ENCODE assay signal across 18 mouse cellular contexts in the genomic region with DNA sequence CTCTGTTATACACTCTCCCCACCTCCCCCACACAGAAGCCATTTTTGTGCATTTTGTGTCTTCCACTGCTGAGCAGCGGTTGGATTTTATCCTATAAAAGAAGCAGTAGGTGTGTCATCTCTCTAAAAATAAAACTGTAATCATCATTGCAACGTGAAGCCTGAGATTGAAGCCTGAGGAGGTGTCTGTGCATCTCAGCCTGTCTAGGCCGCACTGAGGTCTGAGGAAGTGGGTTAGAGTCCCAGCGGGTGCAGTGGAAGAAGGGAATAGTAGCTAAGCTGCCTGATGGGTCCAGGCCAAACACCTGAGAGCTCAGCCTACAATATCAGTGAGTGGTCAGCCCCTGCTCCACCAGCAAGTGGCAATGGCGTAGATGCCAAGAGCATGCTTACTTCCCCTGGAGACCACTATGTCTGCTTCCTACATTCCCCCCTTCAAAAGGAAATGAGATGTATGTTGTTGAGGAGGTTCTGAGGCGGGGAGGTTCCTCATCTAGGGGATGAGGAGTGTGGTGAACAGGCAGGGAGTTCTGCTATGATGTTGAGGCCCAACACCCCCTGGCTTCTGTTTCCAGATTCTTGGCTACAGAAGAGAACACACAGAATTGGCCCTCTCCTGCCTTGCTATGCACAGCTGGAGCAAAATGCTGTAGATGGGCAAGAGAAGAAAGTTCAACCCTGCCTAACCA. TPM values are rescaled to one million over a fixed set of nuclear protein-coding genes. Genes with fewer than 3 reads are reported as not detected.
DNase-seq lines count a peak whose midpoint lies in the region; ATAC-seq and TF ChIP-seq lines count a peak whose summit lies in the region.
"Had no signal": no experiment of that assay in that cellular context is flagged by ENCODE, and none has a peak within 500 bp of the region (broad histone marks: within the 10 kb centered on the region; RNA-seq: fewer than 3 reads in every experiment).

No protein-coding gene starts in this region.

- H3K9me3 ChIP-seq in hindbrain, postnatal 0 days (ENCODE audit: low read length) = no peaks in the 10 kb centered on the region
- no peaks in the 10 kb centered on the region for H3K9me3 ChIP-seq in embryonic facial prominence, embryonic 10.5 days
- H3K9me3 ChIP-seq: embryonic facial prominence, embryonic 15.5 days; forebrain, embryonic 12.5 days; limb, embryonic 13.5 days; liver, embryonic 15.5 days; midbrain, embryonic 13.5 days had no signal

- no peak overlapping the region for H3K9ac ChIP-seq in hindbrain, postnatal 0 days (replicated peaks; ENCODE audit: low read length)
- H3K9ac ChIP-seq: embryonic facial prominence, embryonic 15.5 days; forebrain, embryonic 12.5 days; limb, embryonic 13.5 days; liver, embryonic 15.5 days; midbrain, embryonic 13.5 days had no signal

- no peak for TF ChIP-seq CTCF in gastrocnemius, adult 2 months (IDR thresholded peaks at IDR 0.05)
- no peak for TF ChIP-seq CTCF in thymus, adult 2 months (IDR thresholded peaks at IDR 0.05; ENCODE audit: borderline replicate concordance, control insufficient read depth, extremely low read depth, insufficient read depth, low read length, poor library complexity)
- TF ChIP-seq CTCF in hindbrain, postnatal 0 days (IDR thresholded peaks at IDR 0.05; ENCODE audit: low read depth) = no peak

- no peak overlapping the region for H3K4me2 ChIP-seq in hindbrain, postnatal 0 days (ENCODE audit: low read depth, low read length)
- H3K4me2 ChIP-seq: embryonic facial prominence, embryonic 15.5 days; forebrain, embryonic 12.5 days; heart, embryonic 11.5 days; limb, embryonic 13.5 days; liver, embryonic 15.5 days; midbrain, embryonic 13.5 days had no signal

- TF ChIP-seq POLR2A in thymus, adult 2 months (IDR thresholded peaks at IDR 0.05; ENCODE audit: control insufficient read depth, extremely low read depth, insufficient read depth, low read length, poor library complexity) = no peak

- intact Hi-C loops in gastrocnemius, adult 2 months (cut with DNase I) = no loop called here
- intact Hi-C loops in left cerebral cortex, postnatal 36 days (cut with DNase I) = no loop called here

- WGBS in thymus, adult 2 months = 36% methylated on average over 6 of the region's 6 CpGs
- 81% methylated on average over 6 of the region's 6 CpGs for WGBS in hindbrain, postnatal 0 days
- 81% methylated on average over 6 of the region's 6 CpGs for WGBS in embryonic facial prominence, embryonic 10.5 days

- H3K4me1 ChIP-seq in thymus, adult 2 months (replicated peaks; ENCODE audit: control insufficient read depth, insufficient read depth, low read length) = peaks cover 61% of the 10 kb centered on the region
- H3K4me1 ChIP-seq in hindbrain, postnatal 0 days (ENCODE audit: insufficient read depth, low read length) = no peaks in the 10 kb centered on the region
- 0 out of 2 replicates have a peak, but pooled peaks cover 4% of the 10 kb centered on the region for H3K4me1 ChIP-seq in embryonic facial prominence, embryonic 10.5 days
- H3K4me1 ChIP-seq: embryonic facial prominence, embryonic 15.5 days; forebrain, embryonic 12.5 days; limb, embryonic 13.5 days; liver, embryonic 15.5 days; midbrain, embryonic 13.5 days had no signal

- no peaks in the 10 kb centered on the region for H3K27me3 ChIP-seq in thymus, adult 2 months (ENCODE audit: control insufficient read depth, insufficient read depth, low read length)
- H3K27me3 ChIP-seq in hindbrain, postnatal 0 days (ENCODE audit: insufficient read depth, low read length) = no peaks in the 10 kb centered on the region
- H3K27me3 ChIP-seq in embryonic facial prominence, embryonic 10.5 days (replicated peaks; ENCODE audit: low read depth, poor library complexity, severe bottlenecking) = no peaks in the 10 kb centered on the region
- H3K27me3 ChIP-seq: embryonic facial prominence, embryonic 15.5 days; forebrain, embryonic 12.5 days; limb, embryonic 13.5 days; liver, embryonic 15.5 days; midbrain, embryonic 13.5 days had no signal

- peak overlapping the region; percentile 79 for H3K27ac ChIP-seq in gastrocnemius, adult 2 months
- peak overlapping the region; percentile 91 for H3K27ac ChIP-seq in thymus, adult 2 months (ENCODE audit: control insufficient read depth, insufficient read depth, low read length)
- no peak overlapping the region for H3K27ac ChIP-seq in hindbrain, postnatal 0 days
- no peak overlapping the region for H3K27ac ChIP-seq in embryonic facial prominence, embryonic 10.5 days (replicated peaks)
- H3K27ac ChIP-seq: embryonic facial prominence, embryonic 15.5 days; forebrain, embryonic 12.5 days; limb, embryonic 13.5 days; liver, embryonic 15.5 days; midbrain, embryonic 13.5 days had no signal

- no peak for DNase-seq in gastrocnemius, adult 2 months
- DNase-seq in gastrocnemius, postnatal 4 days (ENCODE audit: low spot score in 2 of 2) = no peak
- peak; percentile 45 for DNase-seq in thymus, adult 2 months
- DNase-seq in thymus, postnatal 4 days = no peak
- DNase-seq in left cerebral cortex, postnatal 36 days (ENCODE audit: low spot score in 2 of 2) = peak; percentile 47 to 65
- DNase-seq in thymus, postnatal 36 days = peak; percentile 55 to 59
- no peak for DNase-seq in hindbrain, postnatal 0 days (ENCODE audit: low spot score)
- no peak for DNase-seq in embryonic facial prominence, embryonic 10.5 days (ENCODE audit: low spot score)
- DNase-seq: cerebellum, adult 11-12 months; heart, postnatal 36 days; lung, postnatal 10 days had no signal

- no peak overlapping the region for H3K4me3 ChIP-seq in gastrocnemius, adult 2 months
- peak overlapping the region; percentile 13; the same call in 1 of the 2 replicates for H3K4me3 ChIP-seq in thymus, adult 2 months (ENCODE audit: control insufficient read depth, insufficient read depth, low read length)
- H3K4me3 ChIP-seq in hindbrain, postnatal 0 days (ENCODE audit: low read length) = no peak overlapping the region
- no peak overlapping the region for H3K4me3 ChIP-seq in embryonic facial prominence, embryonic 10.5 days
- H3K4me3 ChIP-seq: embryonic facial prominence, embryonic 15.5 days; forebrain, embryonic 12.5 days; limb, embryonic 13.5 days; liver, embryonic 15.5 days; midbrain, embryonic 13.5 days had no signal

- ATAC-seq in hindbrain, postnatal 0 days = no peak
- ATAC-seq: inflammation-experienced regulatory T-cells, adult 6 months; midbrain, embryonic 13.5 days had no signal

- no peaks in the 10 kb centered on the region for H3K36me3 ChIP-seq in thymus, adult 2 months (ENCODE audit: control insufficient read depth, insufficient read depth, low read length)
- H3K36me3 ChIP-seq in hindbrain, postnatal 0 days (ENCODE audit: insufficient read depth, low read length) = no peaks in the 10 kb centered on the region
- H3K36me3 ChIP-seq in embryonic facial prominence, embryonic 10.5 days (replicated peaks) = no peaks in the 10 kb centered on the region
- H3K36me3 ChIP-seq: embryonic facial prominence, embryonic 15.5 days; forebrain, embryonic 12.5 days; limb, embryonic 13.5 days; liver, embryonic 15.5 days; midbrain, embryonic 13.5 days had no signal

RNA-seq across cellular contexts. Expression of gene Mxd4, which starts 7.6 kb away (rescaled TPM):
- 10 to 100 TPM; 25.8 to 35.6 TPM for total RNA-seq in gastrocnemius, adult 2 months (2021)
- total RNA-seq in gastrocnemius, postnatal 4 days (2021) = 10 to 100 TPM; 79.5 to 81.3 TPM
- polyA plus RNA-seq in thymus, adult 2 months (2012; rRNA removed) = 515 and 525 TPM in 2 replicates
- total RNA-seq in left cerebral cortex, postnatal 36 days (2021) = 10 to 100 TPM; 86.5 to 86.9 TPM
- total RNA-seq in hindbrain, postnatal 0 days (2014; rRNA removed) = 73.3 and 99.1 TPM in 2 replicates
- polyA plus RNA-seq in hindbrain, postnatal 0 days (2015; fragmentation: Nextera tagmentation; extraction: Ambion mirVana) = 22.0 and 23.5 TPM in 2 replicates
- polyA plus RNA-seq in embryonic facial prominence, embryonic 10.5 days (2016; fragmentation: Nextera tagmentation; extraction: Ambion mirVana) = 18.7 and 23.0 TPM in 2 replicates

RNA-seq across cellular contexts. Expression of gene Haus3, which starts 25.8 kb away (rescaled TPM):
- 1 to 10 TPM; 3.2 to 4.2 TPM for total RNA-seq in gastrocnemius, adult 2 months (2021)
- total RNA-seq in gastrocnemius, postnatal 4 days (2021) = 1 to 10 TPM; 7.9 to 8.4 TPM
- 3.3 and 4.2 TPM in 2 replicates for polyA plus RNA-seq in thymus, adult 2 months (2012; rRNA removed)
- 1 to 10 TPM; 7.8 to 8.2 TPM for total RNA-seq in left cerebral cortex, postnatal 36 days (2021)
- 4.1 and 4.2 TPM in 2 replicates for total RNA-seq in hindbrain, postnatal 0 days (2014; rRNA removed)
- 12.7 TPM in 2 replicates for polyA plus RNA-seq in hindbrain, postnatal 0 days (2015; fragmentation: Nextera tagmentation; extraction: Ambion mirVana)
- 53.0 and 60.0 TPM in 2 replicates for polyA plus RNA-seq in embryonic facial prominence, embryonic 10.5 days (2016; fragmentation: Nextera tagmentation; extraction: Ambion mirVana)

RNA-seq across cellular contexts. Expression of gene Poln, which starts 25.9 kb away (rescaled TPM):
- 1 to 10 TPM; 1.1 to 2.1 TPM for total RNA-seq in gastrocnemius, adult 2 months (2021)
- 1 to 10 TPM; 2.1 TPM for total RNA-seq in gastrocnemius, postnatal 4 days (2021)
- polyA plus RNA-seq in thymus, adult 2 months (2012; rRNA removed) = 2.3 and 2.4 TPM in 2 replicates
- total RNA-seq in left cerebral cortex, postnatal 36 days (2021) = 1 to 10 TPM in 1 of 2 experiments, under 1 TPM in 1; 0.91 to 1.9 TPM
- total RNA-seq in hindbrain, postnatal 0 days (2014; rRNA removed) = 0.16 TPM in 1 of 2 replicates, not detected in the other
- polyA plus RNA-seq in hindbrain, postnatal 0 days (2015; fragmentation: Nextera tagmentation; extraction: Ambion mirVana) = 0.68 and 0.69 TPM in 2 replicates
- polyA plus RNA-seq in embryonic facial prominence, embryonic 10.5 days (2016; fragmentation: Nextera tagmentation; extraction: Ambion mirVana) = 0.67 and 0.69 TPM in 2 replicates

Comparison
In these comparisons a context has a peak if more than half of its experiments do, and no peak if none do; other contexts are left out.
1. DNase-seq: peak in thymus, adult 2 months (single experiment), left cerebral cortex, postnatal 36 days (2 of 2) and thymus, postnatal 36 days (2 of 2); none in gastrocnemius, adult 2 months (single experiment), gastrocnemius, postnatal 4 days (0 of 2), thymus, postnatal 4 days (single experiment), hindbrain, postnatal 0 days (single experiment) and embryonic facial prominence, embryonic 10.5 days (single experiment).
2. H3K27ac ChIP-seq: peak in gastrocnemius, adult 2 months (single experiment) and thymus, adult 2 months (single experiment); none in hindbrain, postnatal 0 days (single experiment) and embryonic facial prominence, embryonic 10.5 days (single experiment).